9 mouse cellular contexts compared by ENCODE assay signal in the genomic region with DNA sequence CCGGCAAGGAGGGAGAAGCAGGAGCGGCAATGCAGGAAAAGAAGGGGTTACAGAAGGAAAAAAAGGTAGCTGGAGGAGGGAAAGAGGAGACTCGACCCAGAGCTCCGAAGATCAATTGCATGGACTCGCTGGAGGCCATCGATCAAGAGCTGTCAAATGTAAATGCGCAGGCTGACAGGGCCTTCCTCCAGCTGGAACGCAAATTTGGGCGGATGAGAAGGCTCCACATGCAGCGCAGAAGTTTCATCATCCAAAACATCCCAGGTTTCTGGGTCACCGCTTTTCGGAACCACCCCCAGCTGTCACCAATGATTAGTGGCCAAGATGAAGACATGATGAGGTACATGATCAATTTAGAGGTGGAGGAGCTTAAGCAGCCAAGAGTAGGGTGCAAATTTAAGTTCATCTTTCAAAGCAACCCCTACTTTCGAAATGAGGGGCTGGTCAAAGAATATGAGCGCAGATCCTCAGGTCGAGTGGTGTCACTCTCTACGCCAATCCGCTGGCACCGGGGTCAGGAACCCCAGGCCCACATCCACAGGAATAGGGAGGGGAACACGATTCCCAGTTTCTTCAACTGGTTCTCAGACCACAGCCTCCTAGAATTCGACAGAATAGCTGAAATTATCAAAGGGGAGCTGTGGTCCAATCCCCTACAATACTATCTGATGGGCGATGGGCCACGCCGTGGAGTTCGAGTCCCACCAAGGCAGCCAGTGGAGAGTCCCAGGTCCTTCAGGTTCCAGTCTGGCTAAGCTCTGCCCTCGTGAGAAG. TPM values are rescaled to one million over a fixed set of nuclear protein-coding genes. Genes with fewer than 3 reads are reported as not detected.
A peak's percentile ranks its signal among the peaks of the same experiment; 100 is the strongest.
DNase-seq lines count a peak whose midpoint lies in the region; ATAC-seq and TF ChIP-seq lines count a peak whose summit lies in the region.
"Had no signal": no experiment of that assay in that cellular context is flagged by ENCODE, and none has a peak within 500 bp of the region (broad histone marks: within the 10 kb centered on the region; RNA-seq: fewer than 3 reads in every experiment).

No protein-coding gene starts in this region.

- peak; percentile 93 for DNase-seq in heart, adult 11 months
- DNase-seq in heart, postnatal 25 days (ENCODE audit: low spot score): no peak
- DNase-seq in G1E (ENCODE audit: low spot score) (no peak), adipocyte (ENCODE audit: low spot score) (no peak)
- no peak for DNase-seq in midbrain, embryonic 11.5 days (ENCODE audit: low spot score, missing footprints)
- no peak for DNase-seq in ovary, adult 18-20 months (ENCODE audit: low spot score)

- TF ChIP-seq POLR2A in embryonic fibroblast, embryonic 13.5 days (IDR thresholded peaks at IDR 0.05; ENCODE audit: low read depth, low read length): no peak

- no peak for TF ChIP-seq CTCF in G1E (IDR thresholded peaks at IDR 0.05; ENCODE audit: low read depth, low read length)
- TF ChIP-seq CTCF in embryonic fibroblast, embryonic 13.5 days (IDR thresholded peaks at IDR 0.05; ENCODE audit: borderline replicate concordance, insufficient read depth, low read length): no peak

- H3K4me3 ChIP-seq in G1E (ENCODE audit: low read depth, low read length): peak overlapping the region; percentile 66; the same call in 1 of the 2 replicates
- H3K4me3 ChIP-seq in embryonic fibroblast, embryonic 13.5 days (ENCODE audit: insufficient read depth, low read length): peak overlapping the region; percentile 65
- peak overlapping the region; percentile 83 for H3K4me3 ChIP-seq in hindbrain, embryonic 13.5 days
- H3K4me3 ChIP-seq in midbrain, embryonic 11.5 days (ENCODE audit: low read depth, low read length): peak overlapping the region; percentile 72

- 41% methylated on average over 25 of the region's 25 CpGs for WGBS in hindbrain, embryonic 13.5 days
- WGBS in midbrain, embryonic 11.5 days: 45% methylated on average over 25 of the region's 25 CpGs

- H3K9ac ChIP-seq in hindbrain, embryonic 13.5 days: peak overlapping the region; percentile 96
- H3K9ac ChIP-seq in midbrain, embryonic 11.5 days (ENCODE audit: low read length): peak overlapping the region; percentile 85

- H3K9me3 ChIP-seq in G1E (replicated peaks): no peaks in the 10 kb centered on the region
- no peaks in the 10 kb centered on the region for H3K9me3 ChIP-seq in hindbrain, embryonic 13.5 days
- no peaks in the 10 kb centered on the region for H3K9me3 ChIP-seq in midbrain, embryonic 11.5 days (ENCODE audit: control insufficient read depth, low read length)

- no peak overlapping the region; the same call in 1 of the 2 replicates for H3K27ac ChIP-seq in embryonic fibroblast, embryonic 13.5 days (ENCODE audit: insufficient read depth, low read length)
- peak overlapping the region; percentile 99 for H3K27ac ChIP-seq in hindbrain, embryonic 13.5 days
- H3K27ac ChIP-seq in midbrain, embryonic 11.5 days (ENCODE audit: low read depth, low read length): peak overlapping the region; percentile 90; the same call in 1 of the 2 replicates

- peaks cover 51% of the 10 kb centered on the region for H3K36me3 ChIP-seq in G1E (replicated peaks)
- peaks cover 10% of the 10 kb centered on the region for H3K36me3 ChIP-seq in hindbrain, embryonic 13.5 days
- no peaks in the 10 kb centered on the region for H3K36me3 ChIP-seq in midbrain, embryonic 11.5 days (ENCODE audit: control insufficient read depth, insufficient read depth, low read length)

- peak overlapping the region; percentile 97 for H3K4me2 ChIP-seq in hindbrain, embryonic 13.5 days
- H3K4me2 ChIP-seq in midbrain, embryonic 11.5 days: peak overlapping the region; percentile 57

- H3K27me3 ChIP-seq in G1E (ENCODE audit: insufficient read depth, low read length): no peaks in the 10 kb centered on the region
- H3K27me3 ChIP-seq in hindbrain, embryonic 13.5 days: no peaks in the 10 kb centered on the region
- no peaks in the 10 kb centered on the region for H3K27me3 ChIP-seq in midbrain, embryonic 11.5 days (ENCODE audit: control insufficient read depth, insufficient read depth, low read length)
- H3K27me3 ChIP-seq: Patski had no signal

- no peak for ATAC-seq in G1E (ENCODE audit: extremely low read depth, insufficient number of reproducible peaks, low FRiP score, poor library complexity, severe bottlenecking)
- peak; percentile 15; the same call in 1 of the 2 replicates for ATAC-seq in hindbrain, embryonic 13.5 days (ENCODE audit: low FRiP score)
- no peak; the same call in 1 of the 2 replicates for ATAC-seq in midbrain, embryonic 11.5 days (ENCODE audit: low FRiP score)

- H3K4me1 ChIP-seq in G1E (ENCODE audit: insufficient read depth, low read depth, low read length): peaks cover 8% of the 10 kb centered on the region
- no peaks in the 10 kb centered on the region for H3K4me1 ChIP-seq in embryonic fibroblast, embryonic 13.5 days (ENCODE audit: control insufficient read depth, insufficient read depth, low read length)
- peaks cover 51% of the 10 kb centered on the region for H3K4me1 ChIP-seq in hindbrain, embryonic 13.5 days (replicated peaks)
- H3K4me1 ChIP-seq in midbrain, embryonic 11.5 days (ENCODE audit: control insufficient read depth, insufficient read depth, low read length): peaks cover 21% of the 10 kb centered on the region

- intact Hi-C loops in heart, postnatal 25 days (cut with DNase I): loop anchor here (2.0 kb wide), 1 partner anchor 15 kb away; a partner anchor contains a TSS

RNA-seq across cellular contexts. Expression of a gene that starts 0.9 kb away (rescaled TPM):
- total RNA-seq in heart, postnatal 25 days (2021): 10 to 100 TPM in 1 of 2 experiments, 1 to 10 TPM in 1; 8.4 to 10.7 TPM
- total RNA-seq in G1E (2014; fragmentation: Nextera tagmentation) (0.53 and 0.60 TPM in 2 replicates), G1E (2017) (0.82 and 1.5 TPM in 2 replicates)
- polyA plus RNA-seq in G1E (2012): 0.14 TPM in 2 replicates
- polyA plus RNA-seq in embryonic fibroblast, embryonic 13.5 days (2011; ENCODE audit: insufficient read length, low read depth, missing spikeins): 14.6 and 18.7 TPM in 2 replicates
- polyA plus RNA-seq in hindbrain, embryonic 13.5 days (2015; fragmentation: Nextera tagmentation; extraction: Ambion mirVana): 229 and 238 TPM in 2 replicates
- 26.9 and 32.7 TPM in 2 replicates for polyA plus RNA-seq in midbrain, embryonic 11.5 days (2014; fragmentation: Nextera tagmentation; extraction: Ambion mirVana)

RNA-seq across cellular contexts. Expression of a gene that starts 16.2 kb away (rescaled TPM):
- total RNA-seq in heart, postnatal 25 days (2021): 10 to 100 TPM; 53.9 to 58.5 TPM
- total RNA-seq in G1E (2014; fragmentation: Nextera tagmentation) (37.0 and 41.1 TPM in 2 replicates), G1E (2017) (40.9 and 43.5 TPM in 2 replicates)
- 19.6 and 20.6 TPM in 2 replicates for polyA plus RNA-seq in G1E (2012)
- polyA plus RNA-seq in embryonic fibroblast, embryonic 13.5 days (2011; ENCODE audit: insufficient read length, low read depth, missing spikeins): 51.5 and 62.7 TPM in 2 replicates
- polyA plus RNA-seq in hindbrain, embryonic 13.5 days (2015; fragmentation: Nextera tagmentation; extraction: Ambion mirVana): 152 and 156 TPM in 2 replicates
- polyA plus RNA-seq in midbrain, embryonic 11.5 days (2014; fragmentation: Nextera tagmentation; extraction: Ambion mirVana): 68.8 and 76.8 TPM in 2 replicates

Comparison
In these comparisons a context has a peak if more than half of its experiments do, and no peak if none do; other contexts are left out.
1. RNA of a gene that starts 0.9 kb away (polyA plus RNA-seq): 229 to 238 TPM in hindbrain, embryonic 13.5 days, 26.9 to 32.7 TPM in midbrain, embryonic 11.5 days and 14.6 to 18.7 TPM in embryonic fibroblast, embryonic 13.5 days; 0.14 TPM in G1E; every median in the first group is over 10 times any median in the second.
2. Peak in every context shown above with its lines, with median percentiles within 50 percentile points of each other: H3K4me3 ChIP-seq.